Mouse (Mus musculus) megakaryocyte, embryonic 14.5 days (primary cell): Measurements from ENCODE around the gene Iba57.

Source experiments
- FLI1 ChIP-seq: IDR thresholded peaks from 2 replicates; pipeline ENCODE4 v1.6.1; 2012; ENCODE audit warnings: low read length, inconsistent platforms, mixed read lengths
- GATA1 ChIP-seq: IDR thresholded peaks from 3 replicates; pipeline ENCODE4 v1.6.1; 2012; ENCODE audit warnings: mixed read lengths, low read length, inconsistent platforms, borderline replicate concordance

DNA sequence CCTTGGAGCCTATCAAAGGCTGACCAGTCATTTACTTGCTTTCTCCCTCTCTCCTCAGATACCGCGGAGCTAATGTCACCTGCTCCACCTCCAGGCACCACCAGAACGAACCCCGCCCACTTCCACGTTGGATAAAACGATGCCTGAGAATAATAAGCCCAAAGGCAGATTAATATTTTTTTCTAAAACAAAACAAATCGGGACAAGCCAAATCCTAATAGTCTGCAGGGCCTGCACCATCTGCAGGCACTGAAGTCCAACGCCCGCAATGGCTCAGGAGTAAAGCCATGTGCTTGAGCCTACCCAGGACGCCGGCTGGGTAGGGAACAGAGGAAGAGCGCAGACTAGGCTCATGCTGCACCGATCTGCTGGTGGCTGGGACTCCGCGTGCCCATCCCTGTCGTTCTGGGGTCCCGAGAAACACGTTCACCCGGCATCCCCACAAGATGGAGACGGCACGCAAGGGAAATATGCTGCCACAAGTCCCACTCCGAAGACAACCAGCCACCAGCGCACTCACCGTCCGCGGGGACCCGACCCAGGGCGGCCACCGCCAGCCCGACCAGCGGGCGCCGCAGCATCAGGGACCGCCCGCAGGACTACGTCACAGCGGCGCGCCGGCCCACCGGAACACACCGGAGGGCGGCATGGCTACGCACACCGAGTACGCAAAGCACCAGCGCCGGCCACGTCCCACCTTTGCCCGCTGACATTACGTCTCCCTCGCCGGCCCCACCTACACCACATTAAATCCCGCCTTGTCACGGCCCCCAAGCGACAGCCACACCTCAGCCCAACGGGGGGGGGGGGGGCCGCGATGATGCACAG, 27.9 kb upstream of the Iba57 start:
- TF ChIP-seq GATA1 = no peak
- TF ChIP-seq FLI1 = no peak
